Mouse (Mus musculus) adrenal gland, adult (tissue): ENCODE results near the gene Slc5a6.

Experiments used
- DNase-seq, 2 experiments: peaks; one replicate each; pipeline ENCODE4 v3.0.0; 2022 to 2023; ENCODE audit warnings: low spot score in 1 of 2; ENCODE audit not compliant: inconsistent age in 2 of 2

Slc5a6 gene

GRCm38 (mm10) chr5:31048763-31049641 is at the start of gene Slc5a6:
Gene Slc5a6, minus strand, starts transcription at chr5:31048924.
- DNase-seq = peak; percentile 65 to 87

- DNase-seq = no peak
These were observed 47.2 kb upstream of the Slc5a6 start for GRCm38 (mm10) chr5:31095711-31096480.

- peak; percentile 50 to 76 for DNase-seq
These were observed 46.3 kb upstream of the Slc5a6 start for GRCm38 (mm10) chr5:31094799-31095691.

GRCm38 (mm10) chr5:31094100-31094798 is 45.5 kb upstream of the Slc5a6 start:
- DNase-seq = peak in 1 of 2 experiments; percentile 33

GRCm38 (mm10) chr5:31093151-31094041 is 44.7 kb upstream of the Slc5a6 start:
- DNase-seq = peak; percentile 40 to 67

- DNase-seq = no peak
These were observed 43.7 kb upstream of the Slc5a6 start for GRCm38 (mm10) chr5:31092231-31092975.

- DNase-seq = peak in 1 of 2 experiments; percentile 31
These were observed 38.4 kb upstream of the Slc5a6 start for GRCm38 (mm10) chr5:31087131-31087530.

GRCm38 (mm10) chr5:31086606-31087005 is 37.9 kb upstream of the Slc5a6 start:
- peak in 1 of 2 experiments; percentile 30 for DNase-seq

- no peak for DNase-seq
These were observed 35.2 kb upstream of the Slc5a6 start for GRCm38 (mm10) chr5:31083949-31084348.

- DNase-seq = peak; percentile 39 to 72
These were observed 34.4 kb upstream of the Slc5a6 start for GRCm38 (mm10) chr5:31082935-31083625.

- DNase-seq = peak; percentile 60 to 81
These were observed 33.6 kb upstream of the Slc5a6 start for GRCm38 (mm10) chr5:31082355-31082754.

- DNase-seq = peak; percentile 55 to 79
These were observed 32.7 kb upstream of the Slc5a6 start for GRCm38 (mm10) chr5:31081386-31081785.

- DNase-seq = no peak
These were observed 32.1 kb upstream of the Slc5a6 start for GRCm38 (mm10) chr5:31080795-31081164.

GRCm38 (mm10) chr5:31080059-31080794 is 31.5 kb upstream of the Slc5a6 start:
- no peak for DNase-seq

- DNase-seq = peak; percentile 77 to 82
These were observed 27.6 kb upstream of the Slc5a6 start for GRCm38 (mm10) chr5:31076346-31076745.

- peak; percentile 58 to 64 for DNase-seq
These were observed 24.5 kb upstream of the Slc5a6 start for GRCm38 (mm10) chr5:31073176-31073575.

GRCm38 (mm10) chr5:31071821-31072220 is 23.1 kb upstream of the Slc5a6 start:
- no peak for DNase-seq
